Mouse (Mus musculus): ENCODE data around the gene Fzd1. TPM values are rescaled to one million over a fixed set of nuclear protein-coding genes. Genes with fewer than 3 reads are reported as not detected.

The Fzd1 gene
- polyA plus RNA-seq, 1 experiment from 2014 or later: 13.2 TPM

- 26% methylated on average over 1 of the region's 1 CpGs for WGBS (ENCODE audit: insufficient replicate concordance)
- Histone ChIP-seq H3K4me3 (no peak overlapping the region), H3K4me1 (no peaks in the 10 kb centered on the region), H3K27ac (no peak overlapping the region), H3K27me3 (replicated peaks) (no peaks in the 10 kb centered on the region), H3K9ac (no peak overlapping the region), H3K36me3 (no peaks in the 10 kb centered on the region), H3K9me3 (replicated peaks) (no peaks in the 10 kb centered on the region), H3K4me2 (no peak overlapping the region)
- ATAC-seq: no peak
Measured at GRCm38 (mm10) chr5:4770609-4771008, 12.8 kb upstream of the Fzd1 start.

GRCm38 (mm10) chr5:4767896-4768295, 10.1 kb upstream of the Fzd1 start:
- Histone ChIP-seq H3K4me3 (no peak overlapping the region), H3K27ac (no peak overlapping the region), H3K27me3 (replicated peaks) (no peaks in the 10 kb centered on the region), H3K4me1 (no peaks in the 10 kb centered on the region), H3K36me3 (no peaks in the 10 kb centered on the region), H3K9me3 (replicated peaks) (no peaks in the 10 kb centered on the region), H3K4me2 (no peak overlapping the region), H3K9ac (no peak overlapping the region)
- 26% methylated on average over 2 of the region's 2 CpGs for WGBS (ENCODE audit: insufficient replicate concordance)
- no peak for ATAC-seq

- ATAC-seq: no peak
- 67% methylated on average over 5 of the region's 5 CpGs for WGBS (ENCODE audit: insufficient replicate concordance)
- Histone ChIP-seq H3K27me3 (replicated peaks) (no peaks in the 10 kb centered on the region), H3K4me3 (no peak overlapping the region), H3K9me3 (replicated peaks) (no peaks in the 10 kb centered on the region), H3K9ac (no peak overlapping the region), H3K4me1 (no peaks in the 10 kb centered on the region), H3K27ac (no peak overlapping the region), H3K4me2 (no peak overlapping the region), H3K36me3 (no peaks in the 10 kb centered on the region)
Measured at GRCm38 (mm10) chr5:4766719-4767118, 8.9 kb upstream of the Fzd1 start.

GRCm38 (mm10) chr5:4761891-4762290, 4.1 kb upstream of the Fzd1 start:
- Histone ChIP-seq H3K4me3 (no peak overlapping the region), H3K27ac (no peak overlapping the region), H3K4me2 (no peak overlapping the region), H3K4me1 (no peaks in the 10 kb centered on the region), H3K36me3 (no peaks in the 10 kb centered on the region), H3K9me3 (replicated peaks) (no peaks in the 10 kb centered on the region), H3K9ac (no peak overlapping the region), H3K27me3 (replicated peaks) (peaks cover 36% of the 10 kb centered on the region)
- ATAC-seq: no peak

GRCm38 (mm10) chr5:4758331-4759080, 671 bp upstream of the Fzd1 start:
- H3K9me3 ChIP-seq (replicated peaks): no peaks in the 10 kb centered on the region
- peak overlapping the region; percentile 63 for H3K4me2 ChIP-seq
- WGBS (ENCODE audit: insufficient replicate concordance): 2% methylated on average over 23 of the region's 23 CpGs
- H3K4me3 ChIP-seq: peak overlapping the region; percentile 57
- no peak for ATAC-seq
- no peaks in the 10 kb centered on the region for H3K36me3 ChIP-seq
- H3K4me1 ChIP-seq: no peaks in the 10 kb centered on the region
- no peak overlapping the region for H3K9ac ChIP-seq
- peak overlapping the region; percentile 64; the same call in 1 of the 2 replicates for H3K27ac ChIP-seq
- peaks cover 66% of the 10 kb centered on the region for H3K27me3 ChIP-seq (replicated peaks)

GRCm38 (mm10) chr5:4756871-4757711, 744 bp downstream of the Fzd1 start:
- peak overlapping the region; percentile 63 for H3K4me2 ChIP-seq
- under 1% methylated on average over 65 of the region's 80 CpGs for WGBS (ENCODE audit: insufficient replicate concordance)
- no peaks in the 10 kb centered on the region for H3K9me3 ChIP-seq (replicated peaks)
- H3K9ac ChIP-seq: peak overlapping the region; percentile 61
- no peaks in the 10 kb centered on the region for H3K4me1 ChIP-seq
- H3K27me3 ChIP-seq (replicated peaks): peaks cover 66% of the 10 kb centered on the region
- no peaks in the 10 kb centered on the region for H3K36me3 ChIP-seq
- peak; percentile 51 for ATAC-seq
- peak overlapping the region; percentile 57 for H3K4me3 ChIP-seq
- H3K27ac ChIP-seq: peak overlapping the region; percentile 77

GRCm38 (mm10) chr5:4756001-4756681, 1.7 kb downstream of the Fzd1 start:
- H3K4me1 ChIP-seq: no peaks in the 10 kb centered on the region
- no peaks in the 10 kb centered on the region for H3K9me3 ChIP-seq (replicated peaks)
- 8% methylated on average over 43 of the region's 43 CpGs for WGBS (ENCODE audit: insufficient replicate concordance)
- no peaks in the 10 kb centered on the region for H3K36me3 ChIP-seq
- H3K4me2 ChIP-seq: peak overlapping the region; percentile 63
- H3K9ac ChIP-seq: peak overlapping the region; percentile 61
- peak overlapping the region; percentile 57 for H3K4me3 ChIP-seq
- H3K27ac ChIP-seq: 0 out of 2 replicates have a peak overlapping the region, but pooled peaks have one; percentile 77
- ATAC-seq: no peak
- peaks cover 66% of the 10 kb centered on the region for H3K27me3 ChIP-seq (replicated peaks)

GRCm38 (mm10) chr5:4755326-4755725, 2.5 kb downstream of the Fzd1 start:
- Histone ChIP-seq H3K27ac (no peak overlapping the region), H3K9me3 (replicated peaks) (no peaks in the 10 kb centered on the region), H3K27me3 (replicated peaks) (peaks cover 63% of the 10 kb centered on the region), H3K4me1 (no peaks in the 10 kb centered on the region), H3K4me2 (peak overlapping the region; percentile 63), H3K4me3 (peak overlapping the region; percentile 57), H3K36me3 (no peaks in the 10 kb centered on the region), H3K9ac (peak overlapping the region; percentile 27; the same call in 1 of the 2 replicates)
- WGBS (ENCODE audit: insufficient replicate concordance): 41% methylated on average over 11 of the region's 11 CpGs
- no peak for ATAC-seq

GRCm38 (mm10) chr5:4754701-4755281, 3.0 kb downstream of the Fzd1 start:
- Histone ChIP-seq H3K9ac (no peak overlapping the region; the same call in 1 of the 2 replicates), H3K36me3 (no peaks in the 10 kb centered on the region), H3K27me3 (replicated peaks) (peaks cover 58% of the 10 kb centered on the region), H3K4me3 (0 out of 2 replicates have a peak overlapping the region, but pooled peaks have one; percentile 57), H3K9me3 (replicated peaks) (no peaks in the 10 kb centered on the region), H3K4me1 (no peaks in the 10 kb centered on the region), H3K27ac (no peak overlapping the region), H3K4me2 (peak overlapping the region; percentile 63)
- ATAC-seq: no peak
- 34% methylated on average over 9 of the region's 9 CpGs for WGBS (ENCODE audit: insufficient replicate concordance)

- Histone ChIP-seq H3K4me2 (no peak overlapping the region), H3K27ac (no peak overlapping the region), H3K36me3 (no peaks in the 10 kb centered on the region), H3K4me1 (no peaks in the 10 kb centered on the region), H3K9me3 (replicated peaks) (no peaks in the 10 kb centered on the region), H3K4me3 (no peak overlapping the region), H3K9ac (no peak overlapping the region), H3K27me3 (replicated peaks) (peaks cover 42% of the 10 kb centered on the region)
- WGBS (ENCODE audit: insufficient replicate concordance): 79% methylated on average over 5 of the region's 5 CpGs
- ATAC-seq: no peak
Measured at GRCm38 (mm10) chr5:4753161-4753560, 4.7 kb downstream of the Fzd1 start.

GRCm38 (mm10) chr5:4742722-4743121, 15.1 kb downstream of the Fzd1 start:
- Histone ChIP-seq H3K9ac (no peak overlapping the region), H3K27ac (no peak overlapping the region), H3K4me1 (no peaks in the 10 kb centered on the region), H3K9me3 (replicated peaks) (no peaks in the 10 kb centered on the region), H3K4me2 (no peak overlapping the region), H3K36me3 (no peaks in the 10 kb centered on the region), H3K27me3 (replicated peaks) (no peaks in the 10 kb centered on the region), H3K4me3 (no peak overlapping the region)
- 58% methylated on average over 4 of the region's 4 CpGs for WGBS (ENCODE audit: insufficient replicate concordance)
- ATAC-seq: no peak
